Mouse (Mus musculus) adipocyte (in vitro differentiated cells): ENCODE results near the gene Plpp6.
A peak's percentile ranks its signal among the peaks of the same experiment; 100 is the strongest.

ENCODE experiments used
- DNase-seq: peaks from one replicate; pipeline ENCODE4 v3.0.0-alpha.2; 2016; ENCODE audit warnings: low spot score

The Plpp6 gene

DNA sequence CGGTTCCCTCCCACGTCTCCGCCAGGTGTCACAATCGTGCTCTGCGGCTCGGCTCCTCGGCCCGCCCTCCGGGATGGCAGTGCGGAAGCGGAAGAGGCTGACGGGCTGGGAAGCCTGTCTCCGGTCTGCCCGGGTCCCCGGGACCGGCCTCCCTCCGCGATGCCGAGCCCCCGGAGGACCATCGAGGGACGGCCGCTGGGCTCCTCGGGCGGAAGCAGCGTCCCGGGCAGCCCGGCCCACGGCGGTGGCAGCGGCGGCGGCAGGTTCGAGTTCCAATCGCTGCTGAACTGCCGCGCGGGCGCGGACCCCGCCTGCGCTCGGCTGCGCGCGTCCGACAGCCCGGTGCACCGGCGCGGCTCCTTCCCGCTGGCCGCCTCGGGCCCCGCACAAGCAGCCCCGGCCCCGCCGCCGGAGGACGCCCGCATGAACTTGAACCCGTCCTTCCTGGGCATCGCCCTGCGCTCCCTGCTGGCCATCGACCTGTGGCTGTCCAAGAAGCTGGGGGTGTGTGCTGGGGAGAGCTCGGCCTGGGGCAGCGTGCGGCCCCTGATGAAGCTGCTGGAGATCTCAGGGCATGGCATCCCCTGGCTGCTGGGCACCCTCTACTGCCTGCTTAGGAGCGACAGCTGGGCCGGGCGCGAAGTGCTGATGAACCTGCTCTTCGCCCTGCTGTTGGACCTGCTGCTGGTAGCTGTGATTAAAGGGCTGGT lies at the start of gene Plpp6:
Plpp6 (plus strand) TSS at position 112 of the 710 bp plus-strand sequence.
- peak; percentile 82 for DNase-seq

DNA sequence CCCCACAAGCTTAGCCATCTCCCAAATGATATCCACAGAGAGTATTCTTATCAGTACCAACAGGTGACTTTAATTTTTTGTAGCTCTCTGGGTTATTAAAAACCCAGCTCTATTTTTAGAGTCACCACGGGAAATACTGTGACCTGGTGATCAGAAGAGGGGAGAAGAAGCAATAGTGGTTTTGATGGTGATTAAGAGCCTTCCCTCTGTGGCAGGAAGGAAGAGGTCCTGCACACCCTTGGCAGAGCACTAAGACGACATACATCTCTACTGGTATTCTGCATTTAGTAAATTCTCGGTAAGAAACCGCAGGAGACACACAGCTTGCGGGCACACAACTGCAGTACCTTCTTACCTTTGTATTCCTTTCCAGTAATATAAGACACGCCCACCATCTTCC lies 49.2 kb upstream of the Plpp6 start:
- no peak for DNase-seq

DNA sequence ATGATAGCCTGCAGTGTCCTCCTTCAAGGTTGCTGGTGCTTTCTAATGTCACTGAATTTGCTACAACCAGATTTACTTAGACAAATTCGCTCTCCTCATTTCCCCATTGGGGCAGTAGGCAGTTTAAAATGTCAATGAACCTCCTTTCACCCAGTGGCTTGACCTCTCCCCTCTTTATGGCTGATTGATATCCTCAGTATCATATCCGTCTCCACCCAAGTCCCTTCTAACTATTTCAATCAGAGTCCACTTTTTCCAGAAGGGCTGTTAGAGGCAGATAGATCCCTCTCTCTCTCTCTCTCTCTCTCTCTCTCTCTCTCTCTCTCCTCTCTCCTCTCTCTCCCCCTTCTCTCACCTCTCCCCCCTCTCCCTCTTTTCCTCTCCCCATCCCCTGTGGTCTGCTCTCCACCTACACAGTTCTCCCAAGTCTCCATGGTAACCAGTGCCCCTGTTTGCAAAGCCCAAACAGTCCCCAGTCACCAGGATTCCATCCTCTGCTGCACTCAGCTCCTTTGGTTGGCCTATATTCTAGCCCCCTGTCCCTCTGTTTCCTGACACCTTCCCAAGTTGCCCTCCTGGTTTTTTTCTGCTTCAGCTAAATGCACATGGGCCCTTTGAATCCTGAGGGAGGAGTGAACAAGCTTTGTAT lies 48.0 kb upstream of the Plpp6 start:
- no peak for DNase-seq

DNA sequence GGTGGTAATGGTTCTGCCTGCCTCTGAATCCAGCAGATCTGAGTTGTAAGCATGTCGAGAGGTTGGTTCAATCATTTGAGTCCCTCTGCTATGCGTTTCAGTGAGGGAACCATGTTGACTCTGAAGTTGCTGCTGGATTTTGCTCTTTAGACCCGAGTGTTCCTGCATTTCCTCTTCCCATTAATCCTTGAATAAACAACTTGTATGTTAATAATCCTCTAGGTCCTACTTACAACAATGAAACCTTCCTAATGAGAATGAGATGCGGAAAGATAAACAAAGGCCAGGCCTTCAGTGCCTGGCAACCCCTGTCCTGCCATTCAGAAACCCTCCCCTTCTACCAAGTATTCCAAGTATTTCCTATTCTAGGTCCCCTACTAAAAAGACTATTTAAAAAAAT lies 47.3 kb upstream of the Plpp6 start:
- DNase-seq: no peak

DNA sequence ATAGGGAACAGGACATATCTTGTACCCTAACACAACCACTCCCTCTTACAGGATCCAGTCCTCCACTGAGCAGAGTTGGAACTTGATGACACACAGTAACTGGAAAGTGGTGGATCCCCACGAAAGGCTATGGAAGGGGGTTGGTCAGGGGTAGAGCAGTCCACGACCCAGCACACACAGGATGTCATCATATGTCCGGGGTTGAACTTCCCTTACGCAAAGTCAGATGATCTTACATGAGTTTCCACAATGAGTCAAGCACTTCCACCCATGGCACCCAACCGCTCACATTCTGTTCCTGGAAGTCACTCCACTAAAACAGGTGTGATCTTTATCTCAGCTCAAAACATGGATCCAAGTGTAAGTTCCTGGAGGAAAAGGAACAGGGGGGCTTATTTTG lies 45.9 kb upstream of the Plpp6 start:
- DNase-seq: no peak

DNA sequence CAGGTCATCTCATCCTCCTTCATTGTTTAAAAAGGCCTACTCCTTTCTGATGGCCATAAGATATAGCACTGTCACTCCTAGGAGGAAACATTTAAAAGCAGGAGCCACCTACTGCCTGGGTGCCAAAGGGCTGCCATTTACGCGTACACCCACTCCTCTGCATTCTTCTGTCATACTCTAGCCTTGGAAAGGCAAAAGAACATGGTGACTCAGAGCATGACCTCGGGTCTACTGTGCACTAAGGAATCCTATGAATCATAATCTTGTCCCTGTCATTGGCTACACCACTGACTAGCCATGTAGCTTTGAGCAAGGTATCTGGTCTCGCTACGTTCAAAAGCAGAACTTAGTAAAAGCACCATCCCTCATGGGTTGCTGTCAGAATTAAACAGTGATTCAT lies 37.4 kb upstream of the Plpp6 start:
- no peak for DNase-seq

DNA sequence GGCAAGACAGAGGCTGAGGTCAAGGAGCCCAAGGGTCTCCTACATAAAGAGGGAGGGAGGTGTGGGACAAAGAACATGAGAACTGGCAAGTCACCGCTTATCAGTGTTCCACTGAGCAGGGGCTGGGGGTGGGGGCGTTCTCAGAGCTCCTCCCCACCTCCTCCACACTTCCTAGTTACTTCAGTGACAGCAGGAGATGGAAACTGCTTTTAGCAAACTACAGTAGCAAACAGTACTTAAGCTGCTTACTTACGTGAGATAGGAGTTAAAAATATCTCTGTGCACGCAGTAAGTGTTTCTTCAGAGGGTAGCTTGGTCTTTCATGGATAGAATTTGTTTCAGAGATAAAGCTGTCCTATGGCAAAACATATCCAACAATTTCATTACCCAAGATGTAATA lies 36.4 kb upstream of the Plpp6 start:
- no peak for DNase-seq

DNA sequence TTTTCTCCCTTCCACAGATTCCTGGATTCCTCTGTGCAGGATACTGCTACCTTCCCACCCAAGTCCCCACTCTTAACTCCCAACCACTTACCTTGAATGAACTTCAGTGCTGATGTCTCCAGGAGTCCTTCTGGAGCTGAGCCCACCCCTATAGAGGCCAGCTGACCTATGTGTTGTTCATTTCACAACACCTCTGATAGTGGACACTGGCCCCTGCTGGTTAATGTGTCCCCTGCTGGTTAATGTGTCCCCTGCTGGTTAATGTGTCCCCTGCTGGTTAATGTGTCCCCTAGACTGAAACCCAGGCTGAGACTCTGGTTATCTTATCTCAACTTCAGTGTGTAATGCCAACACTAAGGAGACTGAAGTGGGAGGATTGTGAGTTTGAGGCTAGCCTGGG lies 34.7 kb upstream of the Plpp6 start:
- DNase-seq: no peak

DNA sequence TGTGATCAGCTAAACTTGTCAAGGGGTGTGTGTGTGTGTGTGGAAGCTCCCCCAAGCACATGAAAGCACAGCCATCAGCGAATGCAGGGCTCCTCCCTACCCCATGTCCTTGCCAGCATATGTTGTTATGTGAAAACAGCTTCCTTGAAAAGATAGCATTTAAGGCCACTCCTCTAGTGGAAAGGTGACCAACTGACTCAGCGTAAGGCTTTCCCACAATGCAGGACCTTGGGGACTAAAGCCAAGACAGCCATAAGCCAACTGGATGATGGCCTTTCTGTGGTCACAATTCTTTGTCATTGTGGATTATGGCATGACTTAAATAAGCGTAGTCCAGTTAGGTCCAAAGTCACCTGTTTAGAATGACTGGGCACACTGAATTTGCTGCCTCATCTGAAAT lies 28.9 kb upstream of the Plpp6 start:
- DNase-seq: no peak

DNA sequence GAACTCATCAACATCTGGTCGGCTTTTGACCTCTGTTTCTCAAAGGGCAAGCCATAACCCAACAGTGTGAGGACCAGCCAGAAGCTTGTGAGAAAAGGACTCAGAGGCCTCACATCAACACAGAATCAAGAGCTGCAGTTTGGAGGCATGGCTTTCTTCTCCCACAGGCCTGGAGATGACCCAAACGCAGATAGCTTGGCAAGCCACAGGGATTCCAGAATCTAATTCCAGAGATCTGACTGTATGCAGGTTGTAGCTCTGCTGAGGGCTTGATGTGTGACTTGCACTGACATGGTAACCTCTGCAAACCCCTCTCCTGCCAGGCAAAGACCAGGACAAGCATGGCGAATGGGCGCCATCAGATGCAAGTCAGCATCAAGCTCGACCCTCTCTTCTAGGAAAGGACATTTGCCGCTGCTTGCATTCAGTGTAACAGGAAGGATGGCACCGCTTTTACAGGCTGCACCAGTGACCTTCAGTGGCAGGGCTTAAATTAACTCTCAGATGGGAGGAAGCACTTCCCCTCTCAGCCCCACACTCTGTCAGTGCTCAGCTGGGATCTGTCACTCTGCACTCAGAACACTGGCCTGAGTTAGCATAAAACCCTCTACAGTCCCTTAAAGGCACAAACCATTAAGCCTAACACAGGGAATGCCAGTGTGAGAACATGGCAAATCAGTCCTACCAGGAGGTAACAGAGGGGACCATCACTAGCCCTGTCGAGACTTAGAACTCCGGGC lies 23.4 kb upstream of the Plpp6 start:
- no peak for DNase-seq

DNA sequence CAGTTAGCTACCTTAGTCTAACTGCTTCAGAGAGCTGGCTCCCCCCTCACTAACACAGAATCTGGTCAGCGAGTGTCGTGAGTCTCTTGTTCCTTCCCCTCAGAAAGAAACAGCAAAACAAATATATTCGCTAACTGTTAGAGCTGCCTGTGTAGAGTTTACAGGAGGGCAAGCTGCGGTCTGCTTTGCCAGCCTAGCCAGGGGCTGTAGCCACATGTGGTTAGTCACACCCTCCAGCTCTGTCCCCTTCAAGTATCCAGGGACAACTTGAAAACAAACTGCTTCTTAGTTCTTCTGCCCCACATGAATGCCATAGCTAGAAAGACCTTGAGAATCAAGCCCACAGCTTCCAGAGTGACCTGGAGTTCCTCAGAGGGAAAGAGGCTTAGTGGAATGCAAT lies 22.5 kb upstream of the Plpp6 start:
- DNase-seq: no peak

DNA sequence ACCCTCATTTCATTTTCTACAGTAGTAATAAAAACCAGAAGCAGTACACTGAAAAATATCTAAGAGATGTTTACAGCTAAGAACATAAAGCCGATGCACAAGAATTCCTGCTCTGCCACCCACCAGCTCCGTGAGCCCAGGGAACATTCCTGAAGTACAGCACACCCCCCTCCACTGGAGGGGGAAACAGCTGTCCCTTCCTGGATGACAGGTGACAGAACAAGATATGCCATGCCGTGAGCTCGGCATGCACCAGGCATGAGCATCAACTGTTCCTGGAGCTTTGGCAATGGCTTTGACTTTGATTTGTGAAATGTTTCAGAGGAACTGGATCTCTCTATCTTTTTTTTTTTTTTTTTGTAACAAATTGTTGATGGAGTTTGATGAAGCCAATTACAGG lies 17.0 kb upstream of the Plpp6 start:
- no peak for DNase-seq

DNA sequence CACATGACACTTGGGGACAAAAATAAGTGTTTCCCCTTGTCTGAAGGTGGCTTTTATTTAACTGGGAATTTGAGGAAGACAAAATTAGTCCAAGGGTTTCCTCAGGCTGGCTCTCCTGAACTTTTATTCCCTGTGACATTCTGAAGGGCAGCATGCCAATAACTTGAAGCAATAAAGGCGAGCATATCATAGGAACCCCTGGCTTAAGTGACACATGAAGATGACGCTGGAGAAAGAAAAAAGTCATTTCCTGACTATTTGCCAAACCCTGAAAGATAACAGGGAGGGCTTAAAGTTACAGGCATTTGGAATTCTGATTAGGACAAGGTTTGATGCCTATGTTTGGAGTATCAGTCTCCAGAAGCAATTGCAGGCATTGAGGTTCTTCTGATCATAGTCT lies 16.4 kb upstream of the Plpp6 start:
- no peak for DNase-seq

DNA sequence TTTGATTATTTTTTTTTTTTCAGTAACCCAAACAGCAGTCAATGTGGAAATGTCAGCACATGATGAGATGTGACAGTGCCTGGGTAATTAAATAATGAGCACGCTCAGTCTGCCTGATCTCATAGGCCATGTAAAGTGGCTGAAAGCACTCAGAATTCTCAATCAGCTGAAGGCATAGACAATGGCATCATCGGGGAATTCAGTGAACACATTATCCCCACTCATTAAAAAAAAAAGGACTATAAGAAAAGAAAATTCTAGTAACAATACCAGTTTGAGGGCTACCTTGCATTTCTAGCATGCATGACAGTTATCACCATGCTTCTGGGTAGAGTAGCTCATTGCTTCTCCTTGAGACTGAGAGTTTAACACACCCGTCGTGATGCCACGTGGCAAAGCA lies 12.5 kb upstream of the Plpp6 start:
- no peak for DNase-seq

DNA sequence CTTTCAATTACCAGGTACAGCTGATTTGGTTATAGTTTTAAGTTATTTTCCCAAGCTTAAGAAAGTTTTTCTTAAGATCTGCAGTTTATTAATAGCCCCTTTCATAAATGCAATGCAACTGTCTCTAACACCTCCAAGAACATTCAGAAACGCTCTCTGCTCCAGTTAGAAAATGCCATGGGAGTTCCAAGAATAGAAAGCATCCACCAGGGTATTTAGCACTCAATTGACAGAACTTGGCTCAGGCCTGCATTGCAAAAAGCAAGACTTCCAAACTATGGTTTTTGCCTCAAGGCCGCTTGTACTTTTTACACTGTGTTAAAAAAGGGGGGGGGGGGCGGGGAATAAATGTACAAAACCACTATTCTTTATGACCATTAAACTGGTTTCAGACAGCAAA lies 640 bp upstream of the Plpp6 start:
- peak; percentile 85 for DNase-seq

DNA sequence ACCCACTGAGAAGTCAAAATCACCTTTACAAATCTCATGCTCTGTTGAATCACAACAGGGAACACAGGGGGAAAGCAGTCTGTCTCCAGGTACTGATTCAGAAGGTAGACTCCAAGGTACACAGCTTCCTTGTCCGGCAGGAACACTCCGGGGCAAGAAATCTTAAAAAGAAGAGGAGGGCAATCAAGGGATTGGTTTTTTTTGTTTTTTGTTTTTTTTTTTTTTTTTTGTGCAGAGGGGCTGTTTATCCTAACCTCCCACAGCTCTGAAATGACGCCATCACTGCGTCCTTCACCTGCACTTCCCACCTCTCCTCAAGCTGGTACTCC lies 276 bp upstream of the Plpp6 start:
- DNase-seq: no peak

DNA sequence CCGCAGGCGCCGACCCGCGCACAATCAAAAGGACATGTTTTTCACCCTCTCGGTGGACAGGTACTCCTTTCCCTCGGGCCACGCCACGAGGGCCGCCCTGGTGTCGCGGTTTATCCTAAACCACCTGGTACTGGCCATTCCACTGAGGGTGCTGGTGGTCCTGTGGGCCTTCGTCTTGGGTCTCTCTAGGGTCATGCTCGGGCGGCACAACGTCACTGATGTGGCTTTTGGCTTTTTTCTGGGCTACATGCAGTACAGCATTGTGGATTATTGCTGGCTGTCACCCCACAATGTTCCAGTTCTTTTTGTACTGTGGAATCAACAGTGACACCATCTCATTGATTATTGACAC lies 775 bp downstream of the Plpp6 start:
- no peak for DNase-seq

DNA sequence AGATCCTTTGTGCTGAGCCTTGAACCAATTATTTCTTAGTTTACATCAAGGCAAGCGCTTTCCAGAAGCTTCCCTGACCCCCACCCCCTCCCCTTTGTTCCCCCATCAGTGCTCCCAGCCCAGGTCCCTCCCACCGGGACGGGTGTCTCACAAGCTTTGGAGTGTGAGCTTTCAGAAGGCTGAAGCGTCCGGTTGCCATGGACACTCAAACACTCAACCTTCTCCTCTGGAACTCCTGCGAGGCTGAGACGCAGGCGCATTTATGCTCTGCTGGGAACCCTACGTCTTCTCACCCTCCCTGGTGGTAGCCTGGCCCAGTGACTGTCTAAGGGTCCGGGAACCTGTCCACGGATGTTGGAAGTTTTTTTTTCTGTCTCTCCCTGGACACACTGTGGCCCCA lies 3.9 kb downstream of the Plpp6 start, which contains the start of gene 4430402I18Rik:
4430402I18Rik (minus strand) TSS at position 149 of the 400 bp plus-strand sequence.
- DNase-seq: no peak

DNA sequence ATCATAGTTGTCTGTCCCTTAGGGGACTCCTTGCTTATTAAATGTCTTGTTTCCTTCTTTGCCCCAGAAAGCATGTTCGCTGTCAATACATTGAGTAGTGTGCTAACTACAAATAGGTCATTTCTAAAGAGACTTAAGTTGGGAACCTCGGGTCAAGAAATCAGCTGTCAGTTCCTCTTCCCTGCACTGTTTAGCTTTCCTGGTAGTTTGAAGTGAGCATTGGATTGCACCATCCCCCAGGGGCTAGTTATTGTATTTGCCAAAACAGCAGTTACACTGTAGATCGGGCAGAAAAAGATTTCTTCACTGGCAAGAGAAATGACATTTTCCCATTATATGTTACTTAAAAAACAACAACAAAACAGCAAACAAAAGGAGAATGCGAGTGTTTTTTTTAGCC lies 4.4 kb downstream of the Plpp6 start:
- DNase-seq: peak; percentile 79

DNA sequence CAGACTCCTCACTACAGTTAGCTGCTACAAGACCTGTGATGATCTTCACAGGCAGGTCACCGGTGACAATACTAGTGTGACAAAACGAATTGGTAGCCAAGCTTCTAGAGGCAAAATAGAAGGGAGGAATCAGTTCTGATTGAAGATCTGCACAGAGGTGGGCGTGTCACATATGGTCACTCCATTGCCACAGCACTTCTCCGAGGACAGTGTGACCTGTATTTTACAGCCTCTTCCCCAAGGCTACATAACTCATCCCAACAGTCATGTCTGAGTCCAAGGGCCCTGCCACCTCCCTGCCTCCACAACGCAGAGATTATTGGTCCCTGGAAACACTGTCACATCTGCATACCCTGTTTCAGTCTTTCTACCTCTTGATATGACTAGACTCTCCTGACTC lies 5.5 kb downstream of the Plpp6 start:
- DNase-seq: no peak

DNA sequence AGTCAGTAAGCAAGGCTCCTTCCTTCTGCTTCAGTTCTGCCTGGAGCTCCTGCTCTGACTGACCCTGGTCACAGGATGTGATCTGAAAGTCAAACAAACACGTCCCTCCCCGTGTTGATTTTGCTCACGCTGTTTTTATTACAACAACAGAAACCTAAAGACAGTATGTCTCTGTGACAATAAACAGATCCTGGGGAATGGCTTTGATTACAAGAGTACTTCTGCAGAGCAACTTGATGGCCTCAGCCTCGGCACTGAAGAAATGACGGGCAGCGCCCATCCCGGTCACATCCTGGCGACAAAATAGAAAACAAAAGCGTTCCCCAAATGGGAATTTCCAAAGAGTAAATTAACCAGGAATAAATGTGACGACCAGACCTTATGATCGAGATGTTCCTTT lies 6.5 kb downstream of the Plpp6 start:
- DNase-seq: no peak

DNA sequence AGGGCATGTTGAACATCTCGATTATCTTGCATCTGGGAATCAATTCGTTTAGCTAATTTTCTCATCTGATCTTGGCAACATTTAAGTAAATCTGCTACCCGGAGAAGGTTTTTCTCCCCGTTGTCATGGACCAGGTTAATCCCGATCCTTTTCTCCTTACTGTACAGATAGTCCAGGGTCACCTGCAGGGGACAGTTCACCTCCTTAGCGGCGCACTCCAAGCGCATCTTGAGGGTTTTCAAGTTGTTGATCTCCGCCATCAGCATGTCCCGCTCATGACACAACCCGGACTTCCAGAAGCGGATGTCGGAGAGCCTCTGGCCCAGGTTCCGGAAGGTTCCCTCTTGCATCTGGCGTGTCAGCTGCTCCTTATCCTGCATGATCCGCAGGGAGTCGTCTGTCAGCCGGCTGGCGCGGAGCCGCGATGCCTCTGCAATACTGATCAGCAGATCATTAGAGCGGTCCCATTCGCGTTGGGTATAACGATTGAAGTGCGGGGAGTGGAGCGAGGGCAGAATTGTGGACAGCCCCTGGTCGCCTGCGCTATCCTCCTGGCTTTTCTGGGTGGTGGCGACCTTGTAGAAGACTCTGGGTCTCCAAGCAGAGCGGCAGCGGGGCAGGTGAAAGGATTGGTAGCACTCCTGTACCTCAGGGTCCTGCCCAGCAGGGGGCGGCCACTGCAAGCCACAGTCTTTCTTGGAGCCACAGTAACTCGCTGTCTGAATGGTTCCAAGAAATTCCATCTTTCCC lies 11.3 kb downstream of the Plpp6 start:
- DNase-seq: peak; percentile 68

DNA sequence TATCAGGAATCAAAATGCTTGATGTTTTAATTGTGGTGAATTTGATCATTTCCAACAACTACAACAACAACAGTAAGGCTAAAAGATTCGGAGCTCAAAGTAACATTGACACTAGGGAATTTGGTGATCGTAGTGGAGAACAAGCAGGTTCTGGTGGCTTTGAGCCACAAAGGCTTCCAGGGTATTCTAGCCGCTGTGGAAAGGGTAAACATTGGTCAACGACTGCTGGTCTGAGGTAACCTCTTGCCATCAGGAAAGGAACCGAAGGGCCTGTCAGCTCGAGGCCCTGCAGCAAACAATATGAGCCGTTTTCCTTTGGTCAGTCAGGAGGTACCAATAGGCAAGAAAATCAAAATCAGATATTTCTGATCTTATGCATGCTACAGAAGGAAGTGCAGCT lies 18.9 kb downstream of the Plpp6 start:
- DNase-seq: no peak
